Mouse (Mus musculus): ENCODE measurements around the gene Hibadh.

DNA sequence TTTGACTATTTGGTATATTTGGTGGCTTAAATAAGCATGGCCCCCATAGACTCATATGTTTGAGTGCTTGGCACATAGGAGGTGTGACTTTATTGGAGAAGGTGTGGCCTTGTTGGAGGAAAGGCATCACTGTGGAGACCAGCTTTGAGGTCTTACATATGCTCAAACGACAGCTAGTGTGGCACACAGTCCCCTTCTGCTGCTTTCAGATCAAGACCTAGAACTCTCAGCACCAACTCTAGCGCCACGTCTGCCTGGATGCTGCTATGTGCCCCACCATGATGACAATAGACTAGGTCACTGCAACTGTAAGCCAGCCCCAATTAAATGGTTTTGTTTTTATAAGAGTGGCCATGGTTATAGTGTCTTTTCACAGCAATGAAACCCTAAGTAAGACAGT is 887 bp upstream of the Hibadh start:
- TF ChIP-seq POLR2A (IDR thresholded peaks at IDR 0.05; ENCODE audit: borderline replicate concordance, low read depth, low read length) (no peak), CTCF (IDR thresholded peaks at IDR 0.05; ENCODE audit: low read depth, low read length) (no peak)
